Mouse (Mus musculus) gastrocnemius, postnatal 36 days (tissue): ENCODE measurements around the gene Ctps. TPM values are rescaled to one million over a fixed set of nuclear protein-coding genes. Genes with fewer than 3 reads are reported as not detected.
"Not testable (repeated sequence)": the region's sequence is repeated elsewhere in the genome, so short reads cannot be mapped to it uniquely, and the experiment has no call there.

Experiments
- DNase-seq, 2 experiments: peaks; one replicate each; pipeline ENCODE4 v3.0.0; 2022
- intact Hi-C: fragments of 180-260 bp; cut with DNase I; formaldehyde crosslinking; loops from one replicate; pipeline ENCODE4 v1.15.1; 2025
- long read RNA-seq, 2 experiments: library from polyadenylated mRNA; stranded (forward); transcript quantifications; one replicate each; pipeline ENCODE4 v2.0.0; 2021
- total RNA-seq, 2 experiments: library from RNA; stranded (reverse); gene quantifications; 2 replicates each; pipeline ENCODE4 v1.2.3; 2021

Gene Ctps
- total RNA-seq: 10 to 100 TPM; 12.5 to 12.9 TPM
- long read RNA-seq, experiment 1, transcript Ctps-201 (19 exons, 2,705 nt): major isoform, 10 of 12 reads
- long read RNA-seq, experiment 1, partial matches to known transcripts: 2 of 12 reads
- long read RNA-seq, experiment 1, other reads (novel, unspliced or antisense): 0 of 12 reads
- long read RNA-seq, experiment 2, transcript Ctps-201 (19 exons, 2,705 nt): major isoform, 19 of 28 reads
- long read RNA-seq, experiment 2, partial matches to known transcripts: 7 of 28 reads
- long read RNA-seq, experiment 2, other reads (novel, unspliced or antisense): 2 of 28 reads

DNA sequence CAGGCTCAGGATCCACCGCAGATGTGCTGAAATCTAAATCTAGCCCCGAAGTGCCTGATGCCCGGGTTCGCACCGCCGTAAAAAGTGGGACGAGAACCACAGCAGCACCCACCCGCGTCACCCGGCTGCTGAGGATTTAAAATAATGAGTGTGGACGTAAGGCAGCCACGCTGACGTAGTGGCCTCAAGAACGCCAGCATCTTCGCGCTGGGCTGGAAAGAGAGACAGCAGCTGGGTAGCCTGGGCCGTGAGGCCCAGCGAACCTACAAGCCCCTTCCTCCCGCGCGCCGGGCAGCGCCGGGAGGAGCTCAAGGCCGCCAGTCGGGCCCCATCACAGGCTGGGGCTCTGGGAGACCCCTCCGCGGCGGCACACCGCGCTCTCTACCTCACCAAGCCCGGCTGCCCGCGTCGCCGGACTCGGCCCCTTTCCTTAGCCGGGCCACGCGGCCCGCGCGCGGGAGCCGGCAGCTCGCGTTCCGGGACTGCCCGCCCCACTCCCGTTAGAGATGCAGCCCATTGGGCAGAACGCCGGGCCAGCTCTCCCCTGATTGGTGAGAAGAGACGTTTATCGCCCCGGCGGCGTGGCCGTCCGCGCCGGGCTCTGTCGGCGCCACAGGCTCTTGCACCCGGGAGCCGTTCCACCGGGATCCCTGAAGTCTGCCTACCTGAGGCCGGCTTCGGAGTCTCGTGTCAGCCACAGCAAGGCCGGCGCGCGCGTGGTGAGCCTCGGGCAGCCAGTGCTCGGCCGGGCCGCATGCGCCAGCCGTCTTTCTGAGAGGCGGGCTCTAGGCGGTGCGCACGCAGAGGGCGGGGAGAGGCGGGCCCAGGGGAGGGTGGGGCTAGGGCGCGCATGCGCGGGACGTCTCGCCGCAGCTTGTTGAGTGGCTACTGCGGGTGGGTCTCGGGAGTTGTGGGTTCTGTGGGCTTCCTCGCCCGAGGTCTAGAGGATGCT is at the start of gene Ctps:
Gene Ctps, minus strand, starts transcription at position 791 of the 952 bp plus-strand sequence.
- peak; percentile 95 for DNase-seq
- intact Hi-C loops: no loop called here

DNA sequence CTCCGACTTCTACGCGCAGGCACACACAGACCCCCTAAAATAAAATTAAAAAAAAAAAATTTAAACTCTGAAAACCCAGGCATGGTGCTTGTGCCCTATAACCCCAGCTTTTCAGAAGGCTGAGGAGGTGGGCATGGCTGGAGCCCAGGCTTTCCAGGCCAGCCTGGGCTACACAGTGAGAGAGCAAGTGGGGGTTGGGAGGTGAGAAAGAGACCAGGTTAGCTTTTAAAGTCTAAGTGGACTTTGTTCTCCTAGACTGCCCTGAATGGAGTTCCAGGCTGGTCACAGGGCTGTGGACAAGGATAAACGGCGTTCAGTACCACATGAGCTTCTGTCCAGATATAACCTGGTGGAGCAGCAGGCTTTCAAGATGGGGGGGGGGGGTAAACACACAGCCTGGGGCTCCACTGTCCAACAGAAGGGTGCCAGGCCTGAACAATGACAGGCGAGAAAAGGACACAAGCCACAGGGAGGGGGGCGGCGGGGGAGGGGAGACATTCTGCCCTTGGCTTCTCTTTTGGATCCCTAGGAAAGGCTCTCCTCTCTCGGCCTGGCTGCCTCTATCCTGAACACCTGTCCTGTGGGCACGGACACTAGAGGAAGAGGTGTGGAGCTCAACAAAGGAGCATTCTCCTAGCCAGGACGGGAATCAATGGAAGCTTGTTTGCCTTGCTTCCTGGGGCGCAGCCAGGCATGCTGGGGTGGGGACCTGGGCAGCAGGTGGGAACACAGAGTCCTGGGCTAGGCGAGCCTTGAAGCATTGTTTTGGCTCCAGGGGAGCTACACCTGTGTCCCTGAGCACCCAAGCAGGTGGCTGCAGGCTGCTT is 46.3 kb upstream of the Ctps start:
- intact Hi-C loops: no loop called here
- DNase-seq: no peak

- DNase-seq: peak; percentile 18
- intact Hi-C loops: no loop called here
Measured at GRCm38 (mm10) chr4:120615528-120616081, 45.5 kb upstream of the Ctps start.

- no peak for DNase-seq
- intact Hi-C loops: no loop called here
Measured at GRCm38 (mm10) chr4:120614644-120615043, 44.6 kb upstream of the Ctps start.

- DNase-seq: peak; percentile 25 to 42
- intact Hi-C loops: no loop called here
Measured at GRCm38 (mm10) chr4:120613691-120614329, 43.7 kb upstream of the Ctps start.

- intact Hi-C loops: no loop called here
Measured at GRCm38 (mm10) chr4:120612304-120613080, 42.4 kb upstream of the Ctps start.

DNA sequence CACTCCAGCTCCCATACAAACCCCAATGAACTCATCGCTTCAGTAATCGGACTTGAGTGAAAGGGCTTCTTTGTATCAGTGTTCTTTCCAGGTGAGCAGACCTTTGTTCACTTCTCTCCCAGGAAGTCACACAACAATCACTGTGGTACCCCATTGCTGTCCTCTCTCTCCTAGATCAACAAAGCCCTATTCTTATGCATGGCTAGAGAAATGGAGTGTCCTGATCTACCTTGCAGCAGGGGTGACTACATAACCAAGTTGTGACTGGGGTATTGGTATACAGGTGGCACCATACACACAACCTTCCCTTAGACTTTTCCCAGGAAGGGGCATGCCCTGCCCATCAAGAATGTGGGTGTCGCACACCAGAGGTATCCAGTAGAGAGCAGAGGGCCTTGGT is 40.9 kb upstream of the Ctps start:
- DNase-seq: no peak
- intact Hi-C loops: no loop called here

More at GRCm38 (mm10) chr4:120612304-120613080, 42.4 kb upstream of the Ctps start:
- no peak for DNase-seq

- intact Hi-C loops: no loop called here
- DNase-seq: no peak
Measured at GRCm38 (mm10) chr4:120606941-120607340, 36.9 kb upstream of the Ctps start.

GRCm38 (mm10) chr4:120602669-120603068 is 32.6 kb upstream of the Ctps start:
- no peak for DNase-seq
- intact Hi-C loops: loop anchor here (1.0 kb wide), 1 partner anchor 65 kb away; no protein-coding TSS in a partner anchor

- intact Hi-C loops: no loop called here
- DNase-seq: no peak
Measured at GRCm38 (mm10) chr4:120601774-120602173, 31.7 kb upstream of the Ctps start.

GRCm38 (mm10) chr4:120598922-120599321 is 28.8 kb upstream of the Ctps start:
- DNase-seq: no peak
- intact Hi-C loops: no loop called here

DNA sequence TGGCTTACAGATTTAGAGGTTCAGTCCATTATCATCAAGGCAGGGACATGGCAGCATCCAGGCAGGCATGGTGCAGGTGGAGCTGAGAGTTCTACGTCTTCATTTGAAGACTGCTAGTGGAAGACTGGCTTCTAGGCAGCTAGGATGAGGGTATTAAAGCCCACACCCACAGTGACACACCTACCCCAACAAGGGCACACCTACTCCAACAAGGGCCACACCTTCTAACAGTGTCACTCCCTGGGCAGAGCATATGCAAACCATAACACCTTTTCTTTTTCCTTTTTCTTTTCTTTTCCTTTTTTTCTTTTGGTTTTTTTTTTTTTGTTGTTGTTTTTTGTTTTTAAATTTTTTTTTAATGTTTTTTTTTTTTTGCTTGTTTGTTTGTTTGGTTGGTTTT is 26.1 kb upstream of the Ctps start:
- intact Hi-C loops: not testable (repeated sequence)

GRCm38 (mm10) chr4:120590973-120591372 is 20.9 kb upstream of the Ctps start:
- intact Hi-C loops: loop anchor here (1.0 to 5.0 kb wide), 2 partner anchors 91 to 166 kb away; no protein-coding TSS in a partner anchor
- DNase-seq: no peak

More for the DNA sequence above, 26.1 kb upstream of the Ctps start:
- not testable (repeated sequence) for DNase-seq

- DNase-seq: peak in 1 of 2 experiments; percentile 25
- intact Hi-C loops: loop anchor here (1.0 to 10.0 kb wide), 3 partner anchors 92 to 295 kb away; no protein-coding TSS in a partner anchor
Measured at GRCm38 (mm10) chr4:120589815-120590422, 19.8 kb upstream of the Ctps start.

DNA sequence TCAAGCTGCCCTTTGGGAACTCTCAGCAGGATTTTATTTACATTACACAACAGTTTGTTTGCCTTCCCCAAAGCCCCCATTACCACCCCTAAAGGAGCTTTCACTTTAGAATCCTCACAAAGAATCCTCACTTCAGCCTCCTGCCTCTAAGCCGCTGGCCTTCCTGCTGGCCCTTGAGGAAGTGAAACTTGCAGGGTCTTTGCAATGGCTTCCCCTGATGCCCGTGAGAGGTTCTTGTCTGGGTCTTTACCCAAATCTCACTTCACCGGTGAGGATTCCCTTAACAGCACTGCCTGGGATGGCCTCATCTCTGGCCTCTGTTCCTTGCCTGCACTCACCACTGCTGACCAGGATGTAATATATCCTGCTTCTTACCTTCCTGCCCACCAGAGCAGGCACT is 19.0 kb upstream of the Ctps start:
- intact Hi-C loops: loop anchor here (10.0 kb wide), 1 partner anchor 296 kb away; no protein-coding TSS in a partner anchor
- DNase-seq: no peak

- no peak for DNase-seq
- intact Hi-C loops: loop anchor here (10.0 kb wide), 1 partner anchor 296 kb away; no protein-coding TSS in a partner anchor
Measured at GRCm38 (mm10) chr4:120588445-120588844, 18.4 kb upstream of the Ctps start, which contains the start of gene Gm8439. Gm8439 (plus strand) TSS chr4:120588745.

DNA sequence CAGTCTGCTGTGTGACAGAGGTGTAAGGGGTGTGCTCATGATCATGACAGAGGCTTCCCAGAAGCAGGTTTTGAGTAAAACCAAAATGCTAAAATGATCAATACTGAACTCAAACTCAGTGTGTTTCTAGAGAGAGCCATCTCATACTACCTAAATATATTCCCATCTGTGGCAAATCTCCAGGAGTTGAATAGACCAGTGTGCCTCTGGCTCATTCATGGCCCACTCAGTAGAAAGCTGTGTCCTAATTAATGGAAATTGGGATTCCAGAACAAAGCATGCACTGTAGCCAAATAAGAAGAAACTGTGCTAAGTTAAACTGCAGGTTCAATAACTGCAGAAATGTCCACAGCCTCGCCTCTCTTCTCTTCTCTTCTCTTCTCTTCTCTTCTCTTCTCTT is 16.9 kb upstream of the Ctps start:
- intact Hi-C loops: loop anchor here (10.0 kb wide), 1 partner anchor 298 kb away; no protein-coding TSS in a partner anchor

DNA sequence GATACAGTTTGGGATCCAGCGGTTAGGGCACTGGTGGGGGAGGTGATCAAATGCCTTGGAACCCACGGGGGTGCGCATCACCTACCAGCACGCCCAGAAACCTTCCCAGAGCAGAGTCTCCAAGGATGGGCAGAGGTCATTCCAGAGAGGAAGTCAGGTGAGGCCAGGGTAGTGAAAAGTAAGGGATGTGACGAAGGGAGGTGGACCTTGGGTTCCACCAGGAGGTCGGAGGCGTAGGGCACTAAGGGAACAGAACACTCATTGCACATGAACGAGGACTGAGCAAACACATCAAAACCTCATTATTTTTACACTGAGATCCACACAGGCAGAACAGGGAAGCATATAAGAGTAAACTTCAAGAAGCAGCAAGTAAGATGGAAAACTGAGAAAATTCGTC is 11.6 kb upstream of the Ctps start:
- intact Hi-C loops: loop anchor here (10.0 kb wide), 1 partner anchor 303 kb away; no protein-coding TSS in a partner anchor
- DNase-seq: no peak

More for the DNA sequence above, 16.9 kb upstream of the Ctps start:
- DNase-seq: no peak
